Mouse (Mus musculus): ENCODE measurements around the gene Slc13a4.

Slc13a4 gene

DNA sequence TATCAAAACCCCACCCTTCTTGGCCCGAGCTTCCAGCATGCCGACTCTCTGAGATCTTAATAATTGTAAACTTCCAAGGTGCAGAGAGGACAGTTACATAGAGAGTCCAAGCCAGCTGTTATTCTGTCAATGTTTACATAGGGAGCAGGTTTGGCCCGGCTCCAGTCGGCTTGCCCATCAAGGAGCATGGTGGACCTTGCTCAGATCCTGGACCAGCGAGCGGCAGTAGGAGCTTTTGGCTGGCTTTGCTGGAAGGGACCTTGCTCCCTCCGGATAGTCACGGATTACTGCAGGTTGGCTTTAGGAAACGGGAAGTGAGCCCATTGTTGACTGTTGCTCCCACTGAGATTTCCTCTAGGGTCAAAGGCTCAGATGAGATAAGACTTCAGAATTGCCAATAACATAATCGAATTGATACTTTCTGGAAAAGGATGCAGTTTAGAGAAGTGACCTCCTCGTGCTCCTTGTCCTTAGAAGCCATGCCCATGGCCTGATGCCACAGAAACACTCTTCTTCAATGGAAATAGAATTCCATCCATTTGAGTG is 4.5 kb downstream of the Slc13a4 start:
- in situ Hi-C loops (cut with MboI, MseI) = no loop called here

DNA sequence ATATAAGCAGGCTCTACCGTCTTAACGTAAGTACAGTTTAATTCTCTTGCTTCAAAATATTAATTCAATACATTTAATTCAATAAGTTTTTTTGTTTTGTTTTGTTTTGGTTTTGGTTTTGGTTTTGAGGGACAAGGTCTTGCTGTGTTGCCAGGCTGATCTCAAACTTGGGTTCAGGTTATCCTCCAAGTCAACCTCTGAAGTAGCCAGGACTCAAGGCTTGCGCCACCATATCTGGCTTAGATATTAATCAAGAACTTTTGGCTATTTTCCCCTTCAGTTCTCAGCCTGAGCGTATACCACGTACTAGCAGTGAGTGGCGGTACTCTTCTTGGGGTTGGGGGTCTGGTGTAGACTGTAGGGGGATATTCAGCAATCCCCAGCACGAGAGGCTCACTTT is 5.3 kb downstream of the Slc13a4 start:
- in situ Hi-C loops (cut with MboI, MseI) = no loop called here

DNA sequence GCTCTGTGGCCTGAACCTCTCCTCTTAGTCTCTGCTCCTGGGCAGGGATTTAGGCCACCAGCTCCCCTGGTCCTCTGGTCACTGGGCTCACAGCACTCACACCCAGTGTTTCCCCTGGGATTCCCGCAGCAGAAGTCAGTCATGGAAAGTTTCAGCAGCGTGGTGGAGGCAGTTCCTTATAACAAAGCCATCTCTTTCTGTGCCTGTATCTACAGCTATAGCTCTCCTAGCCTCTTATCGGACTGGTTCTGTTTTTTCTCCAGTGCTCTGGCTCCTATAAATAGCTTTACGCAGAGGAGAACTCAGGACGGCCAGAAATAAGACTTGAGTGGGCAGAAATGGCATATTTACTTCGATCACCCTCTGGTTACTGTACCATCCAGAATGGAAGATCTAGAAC is 9.6 kb downstream of the Slc13a4 start:
- in situ Hi-C loops (cut with MboI, MseI) = loop anchor here (10.0 kb wide), 1 partner anchor 1676 kb away; no protein-coding TSS in a partner anchor

DNA sequence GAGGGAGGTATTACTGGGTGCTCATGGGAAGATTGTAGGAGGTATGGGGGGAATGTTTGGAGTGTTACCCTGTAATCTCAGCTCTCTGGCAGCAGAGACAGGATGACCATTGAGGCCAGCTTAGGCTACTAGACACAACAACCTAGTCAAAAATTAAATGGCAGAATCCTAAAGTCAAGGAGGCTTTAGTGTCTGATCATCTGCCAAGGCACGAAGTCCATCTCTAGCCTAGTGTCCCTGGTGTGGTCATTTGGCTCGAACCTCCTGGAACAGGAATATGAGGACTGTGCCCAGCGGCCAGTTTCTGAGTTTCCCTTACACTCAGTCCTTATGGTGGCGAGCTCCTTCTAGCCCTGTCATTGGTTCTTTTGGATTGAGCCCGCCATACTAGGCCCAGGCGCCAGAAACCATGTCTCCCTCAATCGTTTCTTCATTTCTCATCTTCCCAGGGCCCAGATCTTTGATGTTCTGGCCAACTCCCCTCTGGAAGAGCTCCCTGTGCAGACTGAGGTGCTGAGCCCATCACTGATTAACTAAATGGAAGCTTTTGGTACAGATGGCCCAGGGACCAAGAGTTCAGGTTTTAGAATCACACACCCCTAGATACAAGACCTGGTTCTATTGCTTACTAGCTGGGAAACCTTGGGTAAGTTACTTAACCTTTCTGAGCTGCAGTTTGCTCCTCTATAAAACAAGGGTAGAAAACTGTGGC is 10.3 kb downstream of the Slc13a4 start:
- in situ Hi-C loops (cut with MboI, MseI) = loop anchor here (10.0 kb wide), 1 partner anchor 1677 kb away; no protein-coding TSS in a partner anchor

DNA sequence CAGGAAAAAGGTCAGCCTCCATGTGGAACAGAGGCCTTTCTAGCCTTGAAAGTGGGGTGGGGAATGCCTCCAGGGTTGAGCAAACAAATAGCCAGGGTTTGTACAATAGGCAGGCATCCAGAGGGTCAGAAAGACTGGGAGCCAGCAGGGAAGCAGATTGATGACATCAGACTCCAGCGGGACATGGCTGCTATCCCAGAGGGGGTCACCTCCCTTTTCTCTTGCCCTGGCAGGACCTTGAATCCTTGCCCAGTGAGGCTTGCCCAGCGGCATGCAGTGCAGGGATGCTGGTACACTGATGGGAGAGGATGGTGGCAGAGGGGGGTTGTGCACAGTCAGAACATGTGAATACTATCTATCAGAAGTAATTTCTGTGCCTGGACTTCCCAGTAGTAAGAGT is 10.9 kb downstream of the Slc13a4 start:
- in situ Hi-C loops (cut with MboI, MseI) = loop anchor here (10.0 kb wide), 1 partner anchor 1678 kb away; no protein-coding TSS in a partner anchor

DNA sequence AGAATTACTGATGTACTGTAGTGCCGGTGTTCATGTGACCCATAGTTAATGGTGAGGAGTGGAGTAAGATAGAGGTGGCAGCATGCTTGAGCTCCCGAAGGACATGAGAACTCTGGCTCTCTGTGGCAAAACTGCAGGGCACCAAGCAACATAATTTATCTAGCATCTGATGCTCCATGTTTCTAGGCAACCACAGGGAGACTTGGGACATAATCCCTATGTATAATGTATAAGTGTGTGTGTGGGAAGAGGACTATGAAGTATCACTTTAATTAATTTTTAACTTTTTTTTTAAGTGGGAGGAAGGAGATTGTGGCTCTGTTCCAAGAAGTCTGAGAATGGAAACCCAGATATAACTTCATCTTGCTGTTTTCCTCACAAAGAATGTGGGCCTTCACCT is 13.0 kb downstream of the Slc13a4 start:
- in situ Hi-C loops (cut with MboI, MseI) = loop anchor here (10.0 kb wide), 1 partner anchor 1680 kb away; no protein-coding TSS in a partner anchor

DNA sequence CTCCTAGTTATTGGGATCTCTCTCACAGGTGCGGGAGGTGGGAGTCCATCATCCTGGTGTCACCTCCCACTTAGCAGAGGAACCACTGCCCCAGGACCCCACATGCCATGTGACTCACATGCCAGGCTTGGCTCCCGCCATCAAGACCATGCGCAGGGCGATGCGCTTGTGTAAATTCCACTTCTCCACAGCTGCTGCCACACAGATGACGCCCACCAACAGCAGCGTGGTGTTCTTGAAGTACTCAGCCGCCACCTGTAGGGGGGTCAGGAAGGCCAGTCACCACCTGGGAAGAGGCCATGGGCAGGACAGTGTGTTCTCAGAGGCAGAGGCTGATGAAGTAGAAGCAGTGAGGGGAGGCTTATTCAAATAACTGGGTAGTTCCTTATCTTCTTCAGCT is 18.3 kb downstream of the Slc13a4 start:
- in situ Hi-C loops (cut with MboI, MseI) = loop anchor here (10.0 kb wide), 1 partner anchor 1685 kb away; no protein-coding TSS in a partner anchor

DNA sequence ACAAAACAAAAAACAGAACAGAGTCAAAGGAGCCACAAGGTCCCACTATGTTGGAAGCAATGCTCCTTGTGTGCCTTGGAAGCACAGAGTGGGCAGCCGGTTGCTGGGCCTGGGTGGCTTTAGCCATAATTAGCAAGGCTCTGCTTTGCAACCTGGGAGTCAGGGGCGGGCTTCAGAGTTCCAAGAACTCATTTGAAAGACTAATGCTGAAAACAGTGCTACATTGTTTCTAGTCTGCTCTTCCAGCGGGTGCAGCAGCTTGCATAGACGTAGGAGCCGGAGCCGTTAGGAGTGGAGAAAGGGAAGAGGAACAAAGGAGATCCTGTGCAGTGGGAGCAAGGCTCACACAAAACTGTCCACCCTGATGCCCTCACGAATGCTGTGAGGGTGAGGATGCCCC is 19.0 kb downstream of the Slc13a4 start:
- in situ Hi-C loops (cut with MboI, MseI) = no loop called here

DNA sequence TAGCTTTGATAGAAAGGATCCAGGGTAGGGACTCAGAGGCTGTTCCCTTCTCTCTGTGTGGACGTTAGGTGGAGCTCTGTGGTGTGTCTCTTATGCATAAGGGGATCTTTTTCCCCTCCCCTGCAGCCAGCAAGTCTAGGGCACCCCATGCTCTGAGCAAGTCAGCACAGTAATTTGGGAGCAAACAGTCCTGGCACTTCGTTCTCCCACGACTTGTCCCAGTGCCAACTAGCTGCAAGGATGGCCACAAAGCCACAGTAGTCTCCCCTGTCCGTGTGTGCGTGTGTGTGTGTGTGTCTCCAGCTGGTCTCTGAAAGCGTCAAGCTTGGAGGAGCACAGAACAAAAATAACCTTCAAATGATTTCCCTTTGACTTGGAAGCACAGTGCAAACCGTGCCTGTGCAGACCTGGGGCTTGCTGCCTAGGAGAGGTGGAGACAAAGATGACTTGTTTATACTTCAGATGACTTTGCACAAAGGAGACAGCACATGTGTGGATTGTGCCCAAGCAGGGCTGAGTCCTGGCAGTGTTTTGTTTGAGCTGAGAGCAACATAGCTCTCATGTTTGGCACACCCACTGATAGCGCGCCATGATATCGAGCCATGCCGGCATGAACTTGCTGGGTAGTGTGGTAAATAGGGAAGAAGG is 19.7 kb downstream of the Slc13a4 start:
- in situ Hi-C loops (cut with MboI, MseI) = no loop called here

DNA sequence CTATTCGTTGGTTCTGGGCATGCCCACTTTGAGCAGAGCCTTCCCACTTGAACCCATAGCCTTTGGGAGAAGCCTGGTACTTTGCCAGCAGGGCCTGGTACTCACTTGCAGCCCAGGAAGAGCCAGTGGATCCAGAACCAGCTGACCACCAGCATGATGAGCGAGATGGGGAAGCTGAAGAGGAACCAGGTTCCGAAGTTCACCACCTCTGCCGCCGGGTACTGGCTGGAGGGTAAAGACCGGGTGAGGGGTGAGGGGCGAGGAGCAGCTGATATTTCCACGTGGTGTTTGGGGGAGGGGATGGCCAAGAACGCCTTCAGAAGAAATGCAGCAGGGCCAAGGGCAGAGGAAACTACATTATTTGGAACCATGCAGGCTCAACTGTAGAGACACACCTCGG is 28.6 kb downstream of the Slc13a4 start:
- in situ Hi-C loops (cut with MboI, MseI) = no loop called here

DNA sequence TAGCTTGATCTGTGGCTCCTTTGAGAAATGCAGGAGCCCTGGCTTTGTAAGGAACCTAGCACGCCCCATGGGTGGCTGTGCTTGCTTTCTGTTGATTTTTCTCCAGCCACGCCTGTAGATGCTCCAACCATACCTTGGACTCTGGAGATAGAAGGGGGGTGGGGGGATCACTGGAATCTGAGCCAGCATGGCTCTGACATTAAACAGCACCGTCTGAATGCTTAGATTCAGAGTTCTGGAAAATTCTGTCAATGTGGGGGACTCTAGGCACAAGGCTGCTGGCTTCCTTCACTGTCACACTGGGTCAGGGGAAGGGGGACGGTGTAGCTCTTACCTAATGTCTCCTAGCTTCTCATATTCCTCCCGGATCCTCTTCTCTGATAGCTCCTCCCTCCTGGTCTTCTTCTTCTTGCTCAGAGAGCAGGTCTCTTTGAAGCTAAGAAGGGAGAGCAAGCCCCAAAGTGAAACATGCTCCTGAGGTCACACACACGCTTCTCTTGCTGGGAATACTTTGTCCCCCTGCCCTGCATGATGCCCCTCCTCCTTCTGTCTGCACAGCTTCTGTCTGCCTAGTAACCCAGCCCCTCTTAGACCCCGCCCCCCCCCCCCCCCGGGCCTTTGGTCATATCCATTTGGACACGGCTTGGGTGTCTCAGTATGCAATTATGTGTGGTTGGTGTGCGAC is 29.9 kb downstream of the Slc13a4 start:
- in situ Hi-C loops (cut with MboI, MseI) = no loop called here

DNA sequence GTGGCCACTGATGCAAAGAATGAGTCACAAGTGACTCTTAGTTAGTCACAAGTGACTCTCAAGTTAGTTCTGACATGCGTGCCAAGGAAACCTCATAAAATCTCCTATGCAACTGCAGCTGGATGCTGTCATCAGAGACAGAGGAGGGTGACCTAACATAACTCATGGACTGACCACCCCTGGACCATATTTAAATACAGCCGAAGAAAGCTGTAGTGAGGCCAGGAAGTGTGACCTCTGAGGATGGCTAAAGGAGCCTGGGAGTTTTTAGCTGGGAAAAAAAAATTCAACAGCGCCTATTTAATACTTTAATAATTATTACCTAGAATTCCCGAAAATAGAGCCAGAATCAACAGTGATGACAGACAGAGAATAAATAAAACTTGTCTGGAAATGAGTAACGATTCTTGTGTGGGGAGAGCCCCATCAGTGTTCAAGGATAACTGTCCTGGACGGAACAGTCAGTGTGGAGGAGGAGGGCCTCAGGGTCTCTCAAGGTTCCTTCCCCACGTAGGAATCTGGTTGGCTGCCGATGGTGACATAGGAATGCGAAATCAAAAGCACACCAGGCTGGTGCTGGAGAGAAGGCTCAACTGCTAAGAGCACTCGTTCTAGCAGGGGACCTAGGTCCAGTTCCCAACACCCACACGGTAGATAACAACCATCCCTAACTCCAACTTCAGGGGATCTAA is 34.4 kb downstream of the Slc13a4 start:
- in situ Hi-C loops (cut with MboI, MseI) = no loop called here

DNA sequence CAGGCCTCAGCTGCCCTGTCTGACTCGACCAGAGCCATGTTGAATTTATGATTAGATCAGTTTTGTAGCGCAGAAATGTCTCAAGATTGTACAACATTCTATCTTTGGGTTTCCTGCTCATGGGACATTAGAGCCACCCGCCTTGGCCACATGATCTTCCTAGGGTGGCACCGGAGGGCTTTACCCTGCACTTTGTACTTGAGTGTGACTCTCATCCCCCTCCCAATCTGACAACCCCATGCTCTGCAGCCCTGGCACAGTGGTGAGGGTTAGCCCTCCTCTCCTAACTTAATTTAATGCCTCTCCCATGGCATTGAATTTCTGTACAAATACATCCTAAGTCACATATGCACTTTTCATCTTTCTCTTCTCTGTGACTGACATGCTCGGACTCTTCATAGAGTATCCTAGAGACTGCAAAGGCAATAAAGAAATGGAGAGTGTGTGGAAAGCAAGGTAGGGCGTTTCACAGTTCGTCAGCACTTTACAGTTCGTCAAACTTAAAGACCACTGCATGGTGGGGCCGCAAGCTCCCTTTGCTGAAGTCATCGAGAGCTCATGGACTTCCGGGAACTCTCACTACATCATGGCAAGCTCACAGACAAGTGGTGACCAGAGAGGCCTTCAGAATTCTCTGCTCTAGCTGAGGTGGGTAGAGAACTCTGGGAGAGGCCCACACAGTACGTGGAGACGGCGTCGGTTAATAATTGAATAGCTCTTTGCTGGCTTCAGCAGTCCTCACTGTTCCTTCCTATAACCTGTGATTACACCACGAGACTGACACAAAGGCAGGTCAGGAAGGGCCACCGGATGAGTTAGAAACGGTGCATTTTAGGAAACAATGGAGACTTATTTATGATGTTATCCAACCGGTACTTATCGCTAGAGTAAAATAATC is 35.8 kb downstream of the Slc13a4 start:
- in situ Hi-C loops (cut with MboI, MseI) = no loop called here

DNA sequence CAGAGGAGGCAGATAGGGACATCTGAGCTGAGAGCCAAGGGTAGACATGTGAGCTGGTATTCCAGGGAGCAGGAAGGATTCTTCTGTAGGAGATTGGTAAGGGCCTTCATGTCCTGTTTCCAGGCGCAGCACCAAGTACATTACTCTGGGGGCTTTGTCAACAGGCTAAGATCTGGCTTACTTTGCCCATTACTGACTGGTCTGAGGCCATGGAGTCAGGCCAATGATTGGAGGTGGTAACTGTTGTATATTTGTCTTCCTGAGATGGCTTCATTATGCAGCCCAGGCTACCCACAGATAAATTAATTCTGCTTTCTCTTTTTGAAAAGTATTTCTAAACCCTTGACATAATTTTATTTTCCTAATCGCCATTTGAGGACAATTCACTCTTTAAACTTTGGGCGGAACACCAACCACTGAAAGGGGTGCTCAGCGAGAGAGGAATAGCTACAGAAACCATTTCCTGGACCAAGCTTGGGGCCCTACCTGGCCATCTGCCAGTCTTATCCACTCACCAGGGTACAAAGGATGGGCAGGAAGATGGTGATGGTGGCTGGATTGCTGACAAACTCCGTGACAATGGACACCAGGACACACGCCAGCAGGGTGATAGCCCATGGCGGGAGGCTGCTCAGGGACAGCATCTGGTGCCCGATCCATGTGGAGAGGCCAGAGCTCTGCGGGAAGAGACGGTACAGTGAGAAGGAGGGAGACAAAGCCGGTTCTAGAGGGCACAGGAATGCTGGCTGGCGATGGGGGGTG is 36.7 kb downstream of the Slc13a4 start:
- in situ Hi-C loops (cut with MboI, MseI) = no loop called here

DNA sequence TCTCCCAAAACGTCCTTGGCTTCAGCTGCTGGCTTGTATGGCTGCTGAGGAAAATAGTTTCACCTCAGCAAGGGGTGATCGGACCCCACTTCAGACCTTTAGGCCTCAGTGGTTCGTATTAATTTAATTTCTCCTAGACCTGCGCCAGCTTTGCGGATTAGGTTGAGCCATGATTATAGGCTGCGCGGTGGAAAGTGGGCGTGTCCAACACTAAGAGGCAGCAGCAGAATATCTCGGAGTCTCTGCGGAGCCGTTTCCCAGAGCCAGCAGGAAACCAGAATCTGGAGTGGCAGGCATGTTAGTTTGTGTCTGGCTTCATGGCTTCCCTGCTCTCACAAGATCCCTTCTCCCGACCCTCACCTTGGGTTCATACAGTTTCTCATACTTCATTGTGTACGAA is 38.3 kb downstream of the Slc13a4 start:
- in situ Hi-C loops (cut with MboI, MseI) = no loop called here

DNA sequence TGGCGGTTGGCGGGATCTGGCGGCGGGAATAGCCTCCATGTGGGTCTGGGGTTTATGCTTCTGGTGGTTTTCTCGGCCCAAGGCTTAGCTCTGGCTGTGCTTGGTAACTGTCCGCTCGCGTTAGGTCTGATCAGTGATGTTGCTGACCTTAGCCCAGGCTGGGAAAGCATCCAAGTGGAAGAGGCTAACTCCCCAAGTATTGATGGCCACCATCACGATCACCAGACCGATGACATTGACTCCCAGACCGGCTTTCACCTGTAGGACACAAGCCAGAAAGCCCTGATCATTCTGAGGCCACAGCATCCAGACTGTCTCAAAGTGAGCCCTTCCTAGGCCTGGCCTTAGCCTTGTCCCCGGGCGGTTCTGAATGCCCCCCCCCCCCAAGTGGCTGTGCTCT is 39.2 kb downstream of the Slc13a4 start:
- in situ Hi-C loops (cut with MboI, MseI) = no loop called here

DNA sequence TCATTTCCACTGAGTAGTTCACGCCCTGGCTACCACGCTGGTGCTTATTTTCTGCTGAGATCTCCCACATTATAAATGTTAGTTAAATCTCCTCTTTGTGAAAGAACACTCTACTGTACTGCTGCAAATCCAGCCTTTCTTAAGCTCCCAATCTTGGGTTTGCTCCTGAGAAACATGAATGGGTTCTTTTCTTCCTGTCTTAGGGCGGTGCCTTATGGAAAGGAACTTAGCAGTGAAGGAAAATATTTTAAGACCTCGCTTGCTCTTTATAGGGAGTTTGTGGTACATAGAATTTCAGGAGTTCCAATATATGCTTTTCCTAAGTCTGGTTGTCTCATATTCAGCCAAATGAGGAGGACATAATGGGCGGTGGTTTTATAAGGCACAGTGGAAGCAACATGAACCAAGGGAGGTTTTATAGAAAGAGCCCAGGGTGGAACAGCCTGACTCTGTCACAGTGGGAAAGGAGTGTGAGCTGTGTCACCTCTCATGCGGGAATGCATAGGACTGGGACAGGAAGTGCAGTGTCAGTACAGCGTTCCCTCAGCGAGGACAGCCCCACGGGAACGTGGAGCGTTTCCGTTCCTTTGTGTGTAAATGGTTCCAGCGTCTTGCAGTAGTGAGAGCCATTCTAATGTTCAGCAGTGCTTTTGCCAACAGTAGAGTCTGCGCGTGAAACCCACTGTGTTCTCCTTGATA is 42.2 kb downstream of the Slc13a4 start:
- in situ Hi-C loops (cut with MboI, MseI) = no loop called here

DNA sequence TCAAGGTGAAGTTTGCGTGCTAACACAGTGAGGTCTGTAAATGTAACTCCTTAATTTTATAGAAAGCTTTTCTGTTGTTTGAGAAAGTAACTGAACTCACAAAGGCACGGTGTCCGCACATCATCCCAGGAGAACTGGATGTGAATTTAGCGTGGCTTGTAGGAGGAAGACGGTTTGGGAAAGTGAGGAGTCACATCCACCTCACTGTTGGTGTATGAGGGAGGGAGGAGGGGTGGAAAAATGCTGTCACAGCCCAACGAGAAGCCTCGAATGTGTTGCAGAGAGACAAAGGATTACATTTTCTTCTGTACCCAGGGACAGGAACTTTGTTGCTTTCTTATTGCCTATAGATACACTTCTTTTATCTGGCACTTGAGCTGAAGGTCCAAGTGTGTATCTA is 47.4 kb downstream of the Slc13a4 start:
- in situ Hi-C loops (cut with MboI, MseI) = no loop called here

DNA sequence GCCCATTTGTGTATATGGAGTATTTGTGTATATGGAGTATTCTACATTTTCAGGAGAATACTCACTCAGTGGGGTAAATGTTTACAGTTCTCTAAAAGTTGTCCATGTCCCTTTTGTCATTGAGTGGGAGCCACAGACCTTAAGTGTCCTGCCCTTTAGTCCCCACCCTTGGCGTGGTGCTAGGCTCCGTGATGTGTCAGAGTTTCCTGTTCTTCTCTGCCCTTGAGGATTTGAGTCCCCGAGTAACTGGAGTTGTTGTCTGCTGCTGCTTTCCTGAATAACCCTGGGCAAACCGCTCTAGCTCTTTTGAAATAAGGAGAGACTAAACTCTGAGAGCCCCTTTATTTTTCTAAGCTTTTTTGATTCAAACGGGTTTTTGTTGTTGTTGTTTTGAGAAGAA is 48.4 kb downstream of the Slc13a4 start:
- in situ Hi-C loops (cut with MboI, MseI) = loop anchor here (10.0 kb wide), 1 partner anchor 285 kb away; no protein-coding TSS in a partner anchor

Data from T-helper 2 cell (primary cell).